Mouse (Mus musculus) heart, postnatal 0 days (tissue): ENCODE data around the gene Serpina9.
A peak's percentile ranks its signal among the peaks of the same experiment; 100 is the strongest.

Experiments
- CTCF ChIP-seq: IDR thresholded peaks from 2 replicates; pipeline ENCODE4 v1.5.1; 2016; ENCODE audit warnings: antibody characterized with exemption, control low read depth, low read depth
- EP300 ChIP-seq: IDR thresholded peaks from 2 replicates; pipeline ENCODE4 v1.6.1; 2016; ENCODE audit warnings: antibody characterized with exemption, low read depth

- TF ChIP-seq EP300, result no peak
- TF ChIP-seq CTCF, result peak; percentile 76
Observed at GRCm38 (mm10) chr12:104029986-104030385, 16.4 kb upstream of the Serpina9 start.
